Mouse (Mus musculus): Measurements from ENCODE around the gene Dennd1a.

GRCm38 (mm10) chr2:38074495-38074894, 212.7 kb downstream of the Dennd1a start:
- TF ChIP-seq CTCF (IDR thresholded peaks at IDR 0.05; ENCODE audit: extremely low read depth, insufficient read depth, low read length) = no peak
- TF ChIP-seq POLR2A (IDR thresholded peaks at IDR 0.05; ENCODE audit: extremely low read depth, insufficient read depth, low read length) = no peak
